Mouse (Mus musculus): ENCODE measurements around the gene Phldb1. TPM values are rescaled to one million over a fixed set of nuclear protein-coding genes. Genes with fewer than 3 reads are reported as not detected.
A peak's percentile ranks its signal among the peaks of the same experiment; 100 is the strongest.

Gene Phldb1
- total RNA-seq, 2 experiments from 2014 or later, result 71.8 to 86.4 TPM

DNA sequence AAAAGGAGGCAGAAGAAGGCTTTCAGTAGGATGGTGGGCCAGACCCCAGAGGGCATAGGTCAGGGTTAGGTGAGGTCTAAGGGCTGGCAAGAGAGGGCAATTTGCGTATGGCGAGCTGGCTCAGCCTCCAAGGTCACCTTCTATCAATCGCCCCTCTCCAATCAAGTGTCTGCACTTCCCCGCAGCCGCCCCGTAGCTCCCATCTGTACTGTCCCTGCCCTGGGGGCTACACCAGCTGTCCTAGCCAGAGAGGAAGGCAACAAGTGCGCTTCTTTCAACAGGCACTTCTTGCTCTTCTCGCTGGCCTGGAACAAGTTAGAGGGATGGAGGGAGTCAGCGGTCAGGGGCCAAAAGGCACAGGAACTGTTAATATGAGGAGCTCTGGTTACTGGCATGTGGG lies 47.0 kb downstream of the Phldb1 start:
- TF ChIP-seq CTCF (conservative IDR thresholded peaks at IDR 0.05), result no peak
- Histone ChIP-seq H3K27ac (no peak overlapping the region), H3K4me3 (no peak overlapping the region)
- DNase-seq (ENCODE audit: low spot score in 2 of 2), result no peak

- TF ChIP-seq CTCF (conservative IDR thresholded peaks at IDR 0.05), result no peak
- Histone ChIP-seq H3K4me3 (no peak overlapping the region), H3K27ac (peak overlapping the region; percentile 28; the same call in 1 of the 2 replicates)
- no peak for DNase-seq (ENCODE audit: low spot score in 2 of 2)
Observed at GRCm38 (mm10) chr9:44686638-44687037, 48.4 kb downstream of the Phldb1 start.

GRCm38 (mm10) chr9:44685346-44686330 lies 49.4 kb downstream of the Phldb1 start:
- DNase-seq (ENCODE audit: low spot score in 2 of 2), result peak; percentile 42 to 77
- peak overlapping the region; percentile 28; the same call in 1 of the 2 replicates for H3K27ac ChIP-seq
- no peak overlapping the region for H3K4me3 ChIP-seq
- peak; percentile 99 for TF ChIP-seq CTCF (conservative IDR thresholded peaks at IDR 0.05)

DNA sequence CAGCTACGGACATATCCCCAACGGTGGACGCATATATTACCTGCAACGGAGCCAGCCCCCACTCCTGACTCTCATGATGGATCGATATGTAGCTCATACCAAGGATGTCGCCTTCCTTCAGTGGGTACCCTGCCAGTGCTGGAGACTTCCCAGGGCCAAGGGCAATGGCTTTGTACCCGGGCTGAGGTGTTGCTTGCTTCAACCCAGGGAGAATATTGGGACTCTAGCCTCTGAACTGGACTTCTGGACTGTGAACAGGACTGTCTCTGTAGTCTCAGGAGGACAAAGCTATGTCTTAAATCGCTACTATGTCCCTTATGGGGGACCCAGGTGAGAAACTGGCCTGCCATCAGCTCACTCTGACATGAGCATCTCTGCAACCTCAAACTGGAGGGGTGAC lies 52.0 kb downstream of the Phldb1 start:
- TF ChIP-seq CTCF (conservative IDR thresholded peaks at IDR 0.05), result no peak
- H3K27ac ChIP-seq, result no peak overlapping the region
- no peak overlapping the region for H3K4me3 ChIP-seq
- no peak for DNase-seq (ENCODE audit: low spot score in 2 of 2)

DNA sequence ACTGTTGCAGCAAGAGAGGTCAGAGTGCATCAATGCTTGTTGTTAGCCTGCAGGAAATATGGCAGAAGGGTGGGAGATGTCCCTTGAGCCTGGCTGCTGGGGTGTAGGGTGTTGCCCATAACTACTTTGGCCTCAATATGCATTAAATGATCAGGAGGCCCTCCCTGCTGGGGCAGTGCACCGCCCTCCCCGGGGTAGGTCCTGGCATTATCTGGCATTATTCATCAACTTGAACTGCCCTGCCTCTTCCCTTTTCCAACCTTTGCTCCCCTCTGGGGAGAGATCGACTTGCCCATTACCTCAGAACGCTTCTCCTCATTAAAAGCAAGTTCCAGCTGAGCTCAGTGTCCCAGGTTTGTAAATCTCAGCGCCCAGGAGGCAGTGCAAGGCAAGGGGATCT lies 55.4 kb downstream of the Phldb1 start:
- Histone ChIP-seq H3K4me3 (no peak overlapping the region), H3K27ac (no peak overlapping the region)
- no peak for TF ChIP-seq CTCF (conservative IDR thresholded peaks at IDR 0.05)
- no peak for DNase-seq (ENCODE audit: low spot score in 2 of 2)

- TF ChIP-seq CTCF (conservative IDR thresholded peaks at IDR 0.05), result peak; percentile 65
- no peak for DNase-seq (ENCODE audit: low spot score in 2 of 2)
Observed at GRCm38 (mm10) chr9:44678288-44678871, 56.6 kb downstream of the Phldb1 start.

DNA sequence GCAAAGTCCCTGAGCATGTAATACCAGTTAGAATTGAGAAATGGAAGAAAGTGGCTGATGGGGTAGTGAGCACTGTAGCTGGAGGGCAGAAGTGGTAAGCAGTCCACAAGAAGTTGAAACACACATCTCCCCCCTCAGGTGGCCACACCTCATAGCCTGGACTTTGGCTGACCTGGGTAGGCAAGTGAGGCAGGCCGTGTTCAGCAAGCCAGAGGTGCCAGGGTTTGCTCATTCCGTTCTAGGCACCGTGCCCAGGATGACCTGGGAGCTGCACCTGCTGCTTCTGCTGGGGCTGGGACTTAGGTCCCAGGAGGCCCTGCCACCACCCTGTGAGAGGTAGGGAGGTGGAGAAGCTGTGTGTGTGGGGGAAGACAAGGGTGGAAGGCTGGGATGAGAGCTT lies 62.0 kb downstream of the Phldb1 start, which contains the start of gene Treh:
TSS of gene Treh (plus strand) at position 229 of the 400 bp plus-strand sequence.
- Histone ChIP-seq H3K27ac (no peak within 1 kb of the TSS), H3K4me3 (no peak within 1 kb of the TSS)
- no peak for TF ChIP-seq CTCF (conservative IDR thresholded peaks at IDR 0.05)
- no peak for DNase-seq (ENCODE audit: low spot score in 2 of 2)

More at GRCm38 (mm10) chr9:44678288-44678871, 56.6 kb downstream of the Phldb1 start:
- no peak overlapping the region for H3K27ac ChIP-seq
- no peak overlapping the region for H3K4me3 ChIP-seq

DNA sequence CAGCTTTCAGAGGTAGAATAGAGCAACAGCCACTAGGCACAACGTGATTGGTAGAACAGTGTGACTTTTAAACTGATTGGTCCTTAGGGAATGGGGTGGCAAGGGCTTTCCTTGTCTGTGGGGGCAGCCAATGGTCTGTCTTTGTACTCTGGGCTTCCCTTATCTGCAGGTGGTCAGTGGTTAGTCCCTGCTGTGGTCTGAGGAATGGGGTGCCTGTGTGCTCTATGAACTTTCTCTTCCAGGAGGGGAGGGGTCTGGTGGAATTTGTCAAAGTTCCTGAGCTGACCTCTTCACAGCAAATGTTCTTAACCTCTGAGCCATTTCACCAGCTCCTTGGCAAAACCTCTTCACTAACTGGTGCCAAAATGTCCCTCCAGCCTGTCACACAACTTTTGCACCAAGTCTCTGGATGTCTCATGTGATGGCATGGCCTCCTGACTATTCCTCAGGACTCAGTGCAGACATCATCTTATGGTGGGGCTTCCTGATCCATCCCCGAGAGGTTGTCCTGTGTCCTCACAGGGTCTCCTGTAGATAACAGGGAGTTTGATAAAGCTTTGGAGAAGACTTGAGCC lies 62.6 kb downstream of the Phldb1 start:
- H3K4me3 ChIP-seq, result no peak overlapping the region
- no peak for DNase-seq (ENCODE audit: low spot score in 2 of 2)
- no peak overlapping the region for H3K27ac ChIP-seq
- TF ChIP-seq CTCF (conservative IDR thresholded peaks at IDR 0.05), result no peak

- no peak for DNase-seq (ENCODE audit: low spot score in 2 of 2)
- H3K27ac ChIP-seq, result no peak overlapping the region
- no peak overlapping the region for H3K4me3 ChIP-seq
- TF ChIP-seq CTCF (conservative IDR thresholded peaks at IDR 0.05), result no peak
Observed at GRCm38 (mm10) chr9:44671416-44671815, 63.6 kb downstream of the Phldb1 start.

- no peak for DNase-seq (ENCODE audit: low spot score in 2 of 2)
- no peak for TF ChIP-seq CTCF (conservative IDR thresholded peaks at IDR 0.05)
- H3K27ac ChIP-seq, result no peak overlapping the region
- no peak overlapping the region for H3K4me3 ChIP-seq
Observed at GRCm38 (mm10) chr9:44663706-44664105, 71.3 kb downstream of the Phldb1 start.

GRCm38 (mm10) chr9:44655098-44656066 lies 79.6 kb downstream of the Phldb1 start:
- TF ChIP-seq CTCF (conservative IDR thresholded peaks at IDR 0.05), result peak; percentile 86
- no peak overlapping the region for H3K27ac ChIP-seq
- peak; percentile 38 to 66 for DNase-seq (ENCODE audit: low spot score in 2 of 2)
- peak overlapping the region; percentile 50 for H3K4me3 ChIP-seq

DNA sequence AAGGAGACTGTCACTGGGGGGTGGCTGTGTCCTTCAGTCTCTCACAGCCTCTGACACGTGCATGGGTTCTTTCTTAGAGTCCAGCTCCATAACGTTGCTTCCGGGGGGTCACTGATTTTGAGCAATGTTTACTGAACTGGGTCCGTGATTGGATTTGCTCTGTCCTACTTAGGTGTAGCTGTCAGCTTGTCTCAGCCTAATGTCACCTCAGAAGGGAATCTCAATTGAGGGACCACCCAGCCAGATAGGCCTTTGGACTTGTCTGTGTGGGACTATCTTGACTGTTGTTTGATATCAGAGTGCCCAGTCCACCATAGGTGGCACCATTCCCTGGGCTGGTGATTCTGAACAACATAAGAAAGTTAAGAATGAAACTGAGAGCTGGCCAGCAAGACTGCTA lies 81.1 kb downstream of the Phldb1 start:
- H3K4me3 ChIP-seq, result no peak overlapping the region
- H3K27ac ChIP-seq, result no peak overlapping the region
- no peak for TF ChIP-seq CTCF (conservative IDR thresholded peaks at IDR 0.05)
- DNase-seq (ENCODE audit: low spot score in 2 of 2), result no peak

All from layer of hippocampus, adult 2 months (tissue).